Mouse (Mus musculus): Measurements from ENCODE around the gene Rbms2. TPM values are rescaled to one million over a fixed set of nuclear protein-coding genes. Genes with fewer than 3 reads are reported as not detected.

The Rbms2 gene
- polyA plus RNA-seq, 1 experiment = 97.3 TPM

DNA sequence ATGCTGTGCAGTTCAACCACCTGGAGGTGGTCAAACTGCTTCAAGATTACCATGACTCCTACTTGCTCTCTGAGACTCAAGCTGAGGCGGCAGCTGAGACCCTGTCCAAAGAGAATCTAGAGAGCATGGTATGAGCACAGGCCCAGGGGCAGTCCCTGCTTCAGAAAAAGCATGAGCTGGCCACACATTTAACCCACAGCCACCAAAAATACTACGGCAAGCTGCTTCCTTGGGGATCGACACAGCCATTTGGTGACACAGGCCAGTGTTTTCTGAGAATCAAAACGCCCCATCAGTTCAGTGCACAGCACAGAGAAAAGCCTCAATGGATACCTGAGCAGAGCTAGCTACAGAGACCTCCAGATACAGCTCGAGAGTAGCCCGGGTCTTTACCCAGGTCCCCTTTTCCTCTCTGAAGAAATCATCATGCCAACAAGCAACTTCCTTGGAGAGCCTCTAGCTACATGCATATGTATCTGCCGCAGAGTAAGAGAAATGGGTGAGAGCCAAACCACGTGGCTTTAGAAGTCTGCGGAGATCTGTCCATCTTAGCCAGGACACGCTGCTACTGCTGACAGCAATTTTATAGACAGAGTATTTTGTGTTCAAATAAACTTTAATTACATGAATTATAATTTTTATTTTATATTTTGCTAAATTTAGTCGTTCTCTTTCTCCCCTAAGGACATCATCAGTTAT is 29.4 kb upstream of the Rbms2 start:
- Histone ChIP-seq H3ac (ENCODE audit: control insufficient read depth, insufficient read length) (no peak overlapping the region), H3K4me2 (ENCODE audit: low read depth) (no peak overlapping the region), H3K27me3 (ENCODE audit: control insufficient read depth, insufficient read depth, insufficient read length) (no peaks in the 10 kb centered on the region), H3K36me3 (ENCODE audit: control insufficient read depth, insufficient read depth) (no peaks in the 10 kb centered on the region), H3K79me2 (ENCODE audit: control insufficient read depth, insufficient read depth) (no peaks in the 10 kb centered on the region), H3K4me3 (no peak overlapping the region)
- no peak for TF ChIP-seq E2F4 (IDR thresholded peaks at IDR 0.05; ENCODE audit: insufficient read depth)
- TF ChIP-seq CEBPB (IDR thresholded peaks at IDR 0.05; ENCODE audit: insufficient read depth, poor library complexity, severe bottlenecking) = no peak
- no peak for TF ChIP-seq MAX (IDR thresholded peaks at IDR 0.05; ENCODE audit: low read depth)
- TF ChIP-seq MYOD1 (IDR thresholded peaks at IDR 0.05; ENCODE audit: control insufficient read depth in 1 of 3, insufficient read length in 2 of 3, low read depth in 2 of 3) = no peak
- no peak for TF ChIP-seq USF1 (IDR thresholded peaks at IDR 0.05; ENCODE audit: low read depth)
- no peak for TF ChIP-seq POLR2AphosphoS2 (IDR thresholded peaks at IDR 0.05; ENCODE audit: insufficient read length, low read depth)
- TF ChIP-seq REST (IDR thresholded peaks at IDR 0.05; ENCODE audit: insufficient read depth, insufficient read length) = no peak

DNA sequence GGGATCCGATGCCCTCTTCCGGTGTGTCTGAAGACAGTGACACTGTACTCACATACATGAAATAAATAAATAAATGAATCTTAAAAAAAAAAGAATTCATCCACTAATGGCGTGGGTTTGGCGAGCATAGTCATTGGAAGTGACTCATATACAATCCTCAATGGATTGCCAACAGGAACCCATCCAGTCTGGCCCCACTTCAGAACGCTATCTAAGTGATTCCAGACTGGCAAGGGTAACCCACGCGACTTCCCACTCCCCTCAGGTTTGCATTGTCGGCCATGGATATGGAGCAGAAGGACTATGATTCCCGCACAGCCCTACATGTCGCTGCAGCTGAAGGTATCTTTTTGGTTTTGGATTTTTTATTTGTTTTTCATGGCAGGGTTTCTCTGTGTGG is 28.2 kb upstream of the Rbms2 start:
- Histone ChIP-seq H3K4me3 (no peak overlapping the region), H3K36me3 (ENCODE audit: control insufficient read depth, insufficient read depth) (no peaks in the 10 kb centered on the region), H3K4me2 (ENCODE audit: low read depth) (no peak overlapping the region), H3K27me3 (ENCODE audit: control insufficient read depth, insufficient read depth, insufficient read length) (no peaks in the 10 kb centered on the region), H3K79me2 (ENCODE audit: control insufficient read depth, insufficient read depth) (no peaks in the 10 kb centered on the region), H3ac (ENCODE audit: control insufficient read depth, insufficient read length) (no peak overlapping the region)
- TF ChIP-seq TCF3 (IDR thresholded peaks at IDR 0.05; ENCODE audit: insufficient read length, low read depth) = no peak
- no peak for TF ChIP-seq CEBPB (IDR thresholded peaks at IDR 0.05; ENCODE audit: insufficient read depth, poor library complexity, severe bottlenecking)
- TF ChIP-seq MAX (IDR thresholded peaks at IDR 0.05; ENCODE audit: low read depth) = no peak
- TF ChIP-seq POLR2A (IDR thresholded peaks at IDR 0.05; ENCODE audit: insufficient read length, low read depth) = no peak
- no peak for TF ChIP-seq MYOG (IDR thresholded peaks at IDR 0.05; ENCODE audit: control insufficient read depth in 1 of 3, insufficient read depth in 1 of 3, insufficient read length in 2 of 3, low read depth in 2 of 3)
- no peak for TF ChIP-seq SRF (IDR thresholded peaks at IDR 0.05; ENCODE audit: control insufficient read depth, insufficient read length, low read depth)
- TF ChIP-seq TCF12 (IDR thresholded peaks at IDR 0.05; ENCODE audit: insufficient read depth, poor library complexity, severe bottlenecking) = no peak
- no peak for TF ChIP-seq E2F4 (IDR thresholded peaks at IDR 0.05; ENCODE audit: insufficient read depth)
- TF ChIP-seq REST (IDR thresholded peaks at IDR 0.05; ENCODE audit: insufficient read depth, insufficient read length) = no peak
- TF ChIP-seq USF1 (IDR thresholded peaks at IDR 0.05; ENCODE audit: low read depth) = no peak
- no peak for TF ChIP-seq POLR2AphosphoS2 (IDR thresholded peaks at IDR 0.05; ENCODE audit: insufficient read length, low read depth)

DNA sequence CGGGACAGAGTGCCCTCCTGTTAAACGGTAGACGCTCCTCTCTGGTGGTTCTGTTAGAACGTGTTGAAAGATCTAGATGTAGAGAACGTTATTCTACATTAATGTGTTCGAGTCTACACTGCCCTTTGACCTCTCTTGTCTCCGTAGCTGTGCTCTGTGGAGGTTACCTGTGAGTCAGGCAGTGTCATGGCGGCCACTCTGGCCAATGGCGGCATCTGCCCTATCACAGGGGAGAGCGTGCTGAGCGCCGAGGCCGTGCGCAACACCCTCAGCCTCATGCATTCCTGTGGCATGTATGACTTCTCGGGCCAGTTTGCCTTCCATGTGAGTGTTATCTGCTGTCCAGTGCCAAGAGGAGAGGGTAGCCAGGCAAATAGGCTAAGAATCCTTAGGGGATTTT is 24.8 kb upstream of the Rbms2 start:
- no peaks in the 10 kb centered on the region for H3K36me3 ChIP-seq (ENCODE audit: control insufficient read depth, insufficient read depth)
- H3K27me3 ChIP-seq (ENCODE audit: control insufficient read depth, insufficient read depth, insufficient read length) = no peaks in the 10 kb centered on the region
- no peak for TF ChIP-seq MYOG (IDR thresholded peaks at IDR 0.05; ENCODE audit: control insufficient read depth in 1 of 3, insufficient read depth in 1 of 3, insufficient read length in 2 of 3, low read depth in 2 of 3)
- no peak for TF ChIP-seq SRF (IDR thresholded peaks at IDR 0.05; ENCODE audit: control insufficient read depth, insufficient read length, low read depth)
- TF ChIP-seq E2F4 (IDR thresholded peaks at IDR 0.05; ENCODE audit: insufficient read depth) = no peak
- TF ChIP-seq USF1 (IDR thresholded peaks at IDR 0.05; ENCODE audit: low read depth) = no peak
- TF ChIP-seq MAX (IDR thresholded peaks at IDR 0.05; ENCODE audit: low read depth) = no peak
- no peak for TF ChIP-seq REST (IDR thresholded peaks at IDR 0.05; ENCODE audit: insufficient read depth, insufficient read length)
- TF ChIP-seq CEBPB (IDR thresholded peaks at IDR 0.05; ENCODE audit: insufficient read depth, poor library complexity, severe bottlenecking) = no peak
- no peak for TF ChIP-seq POLR2AphosphoS2 (IDR thresholded peaks at IDR 0.05; ENCODE audit: insufficient read length, low read depth)

DNA sequence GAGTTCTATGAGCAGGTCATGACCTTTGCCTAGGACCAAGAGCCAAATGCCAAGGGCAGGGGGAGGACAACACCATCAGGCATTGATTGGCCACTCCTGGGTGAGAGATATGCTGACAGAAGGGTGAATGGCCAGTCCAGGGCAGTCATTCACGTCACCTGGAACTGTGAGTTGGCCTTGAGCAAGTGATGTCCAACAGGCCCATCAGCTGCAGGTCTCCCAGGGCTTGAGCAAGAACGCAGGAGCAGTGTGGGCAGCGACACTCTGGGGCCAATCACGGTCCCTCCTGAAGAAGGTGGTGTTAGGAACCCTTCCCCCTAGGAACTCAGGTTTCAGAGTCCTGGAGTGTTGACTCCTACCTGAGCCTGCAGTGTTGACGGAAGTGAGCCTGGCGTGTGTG is 21.8 kb upstream of the Rbms2 start:
- Histone ChIP-seq H3K36me3 (ENCODE audit: control insufficient read depth, insufficient read depth) (no peaks in the 10 kb centered on the region), H3K4me3 (no peak overlapping the region), H3K79me2 (ENCODE audit: control insufficient read depth, insufficient read depth) (no peaks in the 10 kb centered on the region), H3ac (ENCODE audit: control insufficient read depth, insufficient read length) (no peak overlapping the region), H3K27me3 (ENCODE audit: control insufficient read depth, insufficient read depth, insufficient read length) (no peaks in the 10 kb centered on the region), H3K4me2 (ENCODE audit: low read depth) (no peak overlapping the region)
- TF ChIP-seq CEBPB (IDR thresholded peaks at IDR 0.05; ENCODE audit: insufficient read depth, poor library complexity, severe bottlenecking) (no peak), MYOD1 (IDR thresholded peaks at IDR 0.05; ENCODE audit: control insufficient read depth in 1 of 3, insufficient read length in 2 of 3, low read depth in 2 of 3) (no peak)

More for the DNA sequence above, 24.8 kb upstream of the Rbms2 start:
- H3K79me2 ChIP-seq (ENCODE audit: control insufficient read depth, insufficient read depth) = no peaks in the 10 kb centered on the region
- H3K4me2 ChIP-seq (ENCODE audit: low read depth) = no peak overlapping the region
- no peak overlapping the region for H3K4me3 ChIP-seq
- no peak overlapping the region for H3ac ChIP-seq (ENCODE audit: control insufficient read depth, insufficient read length)

DNA sequence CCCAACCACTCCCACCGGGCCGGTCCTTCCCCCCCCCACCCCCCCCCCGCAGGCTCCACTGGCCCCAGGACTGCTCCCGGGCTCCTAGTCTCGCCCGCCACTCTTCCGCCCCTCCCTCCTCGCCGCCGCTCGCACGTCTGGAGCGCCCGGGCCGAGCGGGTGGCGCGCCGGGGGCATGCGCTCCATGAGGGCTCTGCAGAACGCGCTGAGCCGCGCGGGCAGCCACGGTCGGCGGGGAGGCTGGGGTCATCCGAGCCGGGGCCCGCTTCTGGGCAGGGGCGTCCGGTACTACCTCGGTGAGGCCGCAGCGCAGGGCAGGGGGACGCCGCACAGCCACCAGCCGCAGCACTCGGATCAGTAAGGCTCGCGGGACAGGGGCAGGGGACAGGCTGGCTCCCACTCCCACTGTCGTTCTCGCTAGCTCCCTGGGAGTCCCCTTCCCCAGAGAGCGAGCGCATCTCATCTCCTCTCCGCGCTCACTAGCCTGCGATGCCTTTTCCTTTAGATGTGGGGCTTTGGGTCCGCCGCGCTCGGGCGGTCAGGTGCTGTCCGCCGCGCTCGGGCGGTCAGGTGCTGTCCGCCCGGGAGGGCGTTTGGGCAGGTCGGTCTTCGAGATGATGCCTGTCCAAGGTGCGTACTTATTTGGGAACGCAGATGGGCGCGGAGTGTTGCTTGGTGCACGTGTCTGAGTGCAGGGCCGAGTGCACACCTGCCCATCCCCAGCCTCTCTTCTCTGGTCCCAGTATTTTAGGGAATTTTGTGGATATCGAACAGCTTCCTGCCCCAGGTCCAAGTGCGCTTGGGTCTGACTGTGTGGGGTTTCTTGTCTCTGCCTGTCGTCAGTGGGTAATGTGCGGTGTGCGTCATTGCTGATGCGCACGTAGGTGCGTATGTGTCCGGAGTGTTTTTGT is 14.7 kb upstream of the Rbms2 start:
- TF ChIP-seq USF1 (IDR thresholded peaks at IDR 0.05; ENCODE audit: low read depth) (no peak), REST (IDR thresholded peaks at IDR 0.05; ENCODE audit: insufficient read depth, insufficient read length) (no peak), TCF12 (IDR thresholded peaks at IDR 0.05; ENCODE audit: insufficient read depth, poor library complexity, severe bottlenecking) (no peak), POLR2AphosphoS2 (IDR thresholded peaks at IDR 0.05; ENCODE audit: insufficient read length, low read depth) (no peak), CEBPB (IDR thresholded peaks at IDR 0.05; ENCODE audit: insufficient read depth, poor library complexity, severe bottlenecking) (no peak), POLR2A (IDR thresholded peaks at IDR 0.05; ENCODE audit: insufficient read length, low read depth) (no peak)
- H3ac ChIP-seq (ENCODE audit: control insufficient read depth, insufficient read length) = peak overlapping the region; percentile 37
- H3K4me2 ChIP-seq (ENCODE audit: low read depth) = peak overlapping the region; percentile 89
- H3K4me3 ChIP-seq = peak overlapping the region; percentile 30
- no peaks in the 10 kb centered on the region for H3K79me2 ChIP-seq (ENCODE audit: control insufficient read depth, insufficient read depth)
- no peaks in the 10 kb centered on the region for H3K36me3 ChIP-seq (ENCODE audit: control insufficient read depth, insufficient read depth)
- no peaks in the 10 kb centered on the region for H3K27me3 ChIP-seq (ENCODE audit: control insufficient read depth, insufficient read depth, insufficient read length)
